Mouse (Mus musculus) CD4-positive, CD25-positive, alpha-beta regulatory T cell, adult 4 months (primary cell): ENCODE measurements around the gene Zfp709. TPM values are rescaled to one million over a fixed set of nuclear protein-coding genes. Genes with fewer than 3 reads are reported as not detected.
"Not testable (repeated sequence)": the region's sequence is repeated elsewhere in the genome, so short reads cannot be mapped to it uniquely, and the experiment has no call there.

Source experiments
- ATAC-seq: one replicate; pipeline ENCODE4 v1.8.0; 2017
- polyA plus RNA-seq, 2 experiments: library from polyadenylated mRNA; unstranded; fragments of 100-300 nt; shearing (Covaris generic); gene quantifications; one replicate each; pipeline ENCODE4 v1.2.1; 2017

The Zfp709 gene
- polyA plus RNA-seq, 2 experiments from 2014 or later = 4.8 to 5.3 TPM

DNA sequence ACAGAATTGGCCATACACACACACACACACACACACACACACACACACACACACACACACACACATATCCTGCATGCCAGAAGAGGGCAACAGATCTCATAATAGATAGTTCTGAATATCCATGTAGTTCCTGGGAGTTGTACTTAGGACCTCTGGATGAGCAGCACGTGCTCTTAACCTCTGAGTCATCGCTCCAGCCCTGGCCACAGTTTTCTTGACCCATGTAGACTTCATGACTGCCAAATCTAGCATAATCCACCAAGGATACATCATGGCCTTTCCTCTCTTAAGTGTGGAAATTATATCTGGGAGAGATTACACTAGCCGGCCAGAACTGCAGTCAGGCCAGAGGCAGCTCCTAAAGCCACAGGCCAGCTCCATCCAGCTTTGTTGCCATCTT is 44.7 kb downstream of the Zfp709 start:
- no peak for ATAC-seq

DNA sequence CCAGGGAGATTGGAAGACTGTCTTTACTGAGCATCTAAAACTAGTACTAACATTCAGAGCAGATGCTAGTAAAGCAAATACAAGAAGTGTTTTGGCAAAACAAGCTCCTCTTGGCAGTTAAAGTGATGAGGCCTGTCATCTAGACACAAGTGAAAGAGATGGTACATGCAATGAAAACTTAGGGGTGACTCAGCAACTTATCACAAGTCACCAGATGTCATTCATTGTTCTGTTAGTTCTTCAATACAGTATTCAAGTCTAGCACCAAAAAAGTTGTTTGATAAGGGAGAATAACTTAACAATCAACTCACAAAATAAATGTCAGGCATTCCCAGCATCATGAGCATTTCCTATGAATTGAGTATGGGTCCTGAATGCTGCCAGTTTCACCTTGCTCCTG is 46.0 kb downstream of the Zfp709 start:
- ATAC-seq = no peak

DNA sequence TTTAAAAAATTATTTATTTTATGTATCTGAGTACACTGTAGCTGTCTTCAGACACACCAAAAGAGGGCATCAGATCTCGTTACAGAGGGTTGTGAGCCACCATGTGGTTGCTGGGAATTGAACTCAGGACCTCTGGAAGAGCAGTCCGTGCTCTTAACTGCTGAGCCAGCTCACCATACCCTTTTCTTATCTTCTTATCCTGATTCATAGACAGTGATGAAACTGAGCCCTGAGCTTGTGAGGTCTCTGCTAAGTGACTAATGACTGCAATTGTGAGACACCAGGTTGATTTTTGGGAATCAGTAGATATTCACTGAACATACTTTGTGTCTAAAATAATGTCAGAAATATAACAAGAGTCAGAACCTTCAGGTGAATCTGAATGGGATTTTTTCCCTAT is 56.2 kb downstream of the Zfp709 start:
- not testable (repeated sequence) for ATAC-seq

DNA sequence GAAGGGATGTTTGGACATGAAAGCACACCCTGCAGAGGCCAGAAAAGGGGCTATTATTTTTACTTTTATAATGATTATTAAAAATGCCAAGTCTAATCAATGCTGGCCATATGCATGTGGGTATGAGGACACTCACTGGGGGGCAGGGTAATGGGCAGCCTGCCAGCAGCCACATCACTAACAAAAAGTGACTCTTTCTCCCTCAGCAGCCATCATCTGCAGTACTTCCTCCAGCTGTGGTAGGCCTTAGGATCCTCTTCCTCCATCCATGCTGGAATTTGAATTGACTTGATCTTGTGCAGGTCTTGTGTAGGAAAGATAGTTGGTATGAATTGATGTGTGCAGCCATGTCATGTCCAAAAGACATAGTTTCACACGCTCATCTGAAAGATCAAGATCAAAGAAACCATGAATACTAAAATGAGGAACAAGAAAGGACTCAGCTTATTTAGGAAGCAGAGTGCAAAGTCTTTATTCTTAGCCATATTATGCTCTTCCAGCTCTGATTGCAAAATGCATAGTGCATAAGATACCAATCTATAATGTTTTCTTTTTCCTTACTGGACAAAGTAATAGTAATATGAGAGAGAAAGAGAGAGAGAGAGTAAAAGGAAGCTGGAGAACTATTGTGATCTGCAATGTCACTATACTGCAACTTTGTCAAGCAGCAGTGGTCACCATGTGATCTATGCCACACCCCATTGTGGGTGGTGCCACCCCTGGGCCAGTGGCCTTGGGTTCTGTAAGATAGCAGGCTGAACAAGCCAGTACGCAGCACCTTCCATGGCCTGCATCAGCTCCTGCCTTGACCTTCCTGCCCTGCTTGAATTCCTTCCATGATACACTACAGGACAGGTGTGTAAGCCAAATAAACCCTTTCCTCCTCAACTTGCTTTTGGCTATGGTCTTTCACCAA is 58.7 kb downstream of the Zfp709 start:
- ATAC-seq = no peak

DNA sequence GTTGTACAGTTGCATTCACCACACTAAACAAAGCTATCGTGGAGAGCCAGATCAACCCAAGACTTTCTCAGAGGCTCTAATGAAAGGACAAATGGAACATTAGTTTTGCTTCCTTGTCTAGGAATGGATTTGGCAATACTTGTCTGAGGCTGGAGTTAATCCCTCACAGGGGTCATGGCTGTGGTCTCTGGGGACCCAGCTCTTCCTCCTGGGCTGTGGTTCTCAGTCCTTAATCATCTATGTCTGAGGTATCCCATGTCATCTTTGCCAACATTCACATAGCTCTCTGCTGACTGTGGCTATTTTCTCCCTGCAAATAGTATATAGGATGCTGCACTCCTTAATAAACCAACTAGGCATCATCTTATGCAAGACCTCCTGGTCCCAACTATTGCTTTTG is 60.0 kb downstream of the Zfp709 start:
- no peak for ATAC-seq

Other genes starting within 250 kb of the Zfp709 start
- gene Unc13a, start 210.3 kb upstream of the Zfp709 start, polyA plus RNA-seq = under 1 TPM; 0.47 to 0.50 TPM
- gene Jak3, start 205.7 kb upstream of the Zfp709 start, polyA plus RNA-seq = 10 to 100 TPM; 21.2 TPM
- 10 to 100 TPM; 15.1 to 24.5 TPM for gene Insl3, start 192.8 kb upstream of the Zfp709 start, polyA plus RNA-seq
- gene B3gnt3, start 180.2 kb upstream of the Zfp709 start, polyA plus RNA-seq = 1 to 10 TPM; 3.4 to 6.5 TPM
- gene Fcho1, start 156.3 kb upstream of the Zfp709 start, polyA plus RNA-seq = 10 to 100 TPM; 40.4 to 46.7 TPM
- gene Zfp882, start 26.6 kb downstream of the Zfp709 start, polyA plus RNA-seq = 1 to 10 TPM; 8.2 to 9.4 TPM
- 10 to 100 TPM; 19.4 to 25.4 TPM for gene Zfp617, start 26.6 kb downstream of the Zfp709 start, polyA plus RNA-seq
- 10 to 100 TPM; 24.5 to 27.3 TPM for gene Zfp961, start 69.0 kb downstream of the Zfp709 start, polyA plus RNA-seq
- gene Cyp4f18, start 127.6 kb downstream of the Zfp709 start, polyA plus RNA-seq = 1 to 10 TPM in 1 of 2 experiments, under 1 TPM in 1; 0.38 to 6.6 TPM
- under 1 TPM; 0.22 to 0.52 TPM for gene Olfr372, start 159.2 kb downstream of the Zfp709 start, polyA plus RNA-seq
- gene Olfr373, start 201.2 kb downstream of the Zfp709 start, polyA plus RNA-seq = under 1 TPM; 0.42 to 0.78 TPM
- gene Olfr374, start 225.0 kb downstream of the Zfp709 start, polyA plus RNA-seq = under 1 TPM in 1 of 2 experiments, not detected in 1; 0.17 TPM